Mouse (Mus musculus) intestine, embryonic 14.5 days (tissue): Measurements from ENCODE around the gene Dnm1. TPM values are rescaled to one million over a fixed set of nuclear protein-coding genes. Genes with fewer than 3 reads are reported as not detected.

Experiments used
- ATAC-seq: fragments of 200-750 bp; cut with Nextera tagmentation; replicated peaks from 2 replicates; pipeline ENCODE4 v1.8.0; 2017; ENCODE audit warnings: low read depth, moderate number of reproducible peaks, moderate TSS enrichment, moderate library complexity; ENCODE audit not compliant: low FRiP score, low TSS enrichment
- DNase-seq: peaks from one replicate; pipeline ENCODE4 v3.0.0-alpha.2; 2018; ENCODE audit warnings: low spot score
- H3K27ac ChIP-seq: fragments of 300-500 bp; sonication (generic); 2 replicates; pipeline ENCODE4 v1.5.1; 2014; ENCODE audit warnings: low read depth, mild to moderate bottlenecking, control low read depth
- H3K27me3 ChIP-seq: fragments of 300-500 bp; sonication (generic); replicated peaks from 2 replicates; pipeline ENCODE4 v1.6.1; 2014; ENCODE audit warnings: low read length, control low read depth; ENCODE audit not compliant: control insufficient read depth, insufficient read depth
- H3K36me3 ChIP-seq: fragments of 300-500 bp; sonication (generic); 2 replicates; pipeline ENCODE4 v1.6.1; 2014; ENCODE audit warnings: low read length, control low read depth; ENCODE audit not compliant: control insufficient read depth, insufficient read depth
- H3K4me1 ChIP-seq: fragments of 300-500 bp; sonication (generic); replicated peaks from 2 replicates; pipeline ENCODE4 v1.6.1; 2014; ENCODE audit warnings: low read length, control low read depth, mixed read lengths; ENCODE audit not compliant: control insufficient read depth, insufficient read depth
- H3K4me2 ChIP-seq: fragments of 300-500 bp; sonication (generic); 2 replicates; pipeline ENCODE4 v1.6.1; 2014; ENCODE audit warnings: low read length
- H3K4me3 ChIP-seq: fragments of 300-500 bp; sonication (generic); 2 replicates; pipeline ENCODE4 v1.5.1; 2014; ENCODE audit warnings: low read depth, low read length, control low read depth, mixed read lengths
- H3K9ac ChIP-seq: fragments of 300-500 bp; sonication (generic); 2 replicates; pipeline ENCODE4 v1.6.1; 2014; ENCODE audit warnings: mild to moderate bottlenecking, low read length
- H3K9me3 ChIP-seq: fragments of 300-500 bp; sonication (generic); 2 replicates; pipeline ENCODE4 v1.6.1; 2016; ENCODE audit warnings: low read length, control low read depth; ENCODE audit not compliant: control insufficient read depth
- WGBS: fragments of 180-500 bp; shearing (Covaris S2); extraction: QIAGEN DNeasy Blood & Tissue Kit; methylation state at CpG from one replicate; pipeline ENCODE4 v1.1.7; 2014; 5-methylcytosine and 5-hydroxymethylcytosine counted together
- polyA plus RNA-seq: library from polyadenylated mRNA; unstranded; fragments of >200 nt; fragmentation: Nextera tagmentation; extraction: Ambion mirVana; gene quantifications from 2 replicates; pipeline ENCODE4 v1.2.1, GENCODE M21; 2014

The Dnm1 gene
- polyA plus RNA-seq, 1 experiment from 2014 or later = 22.7 TPM

DNA sequence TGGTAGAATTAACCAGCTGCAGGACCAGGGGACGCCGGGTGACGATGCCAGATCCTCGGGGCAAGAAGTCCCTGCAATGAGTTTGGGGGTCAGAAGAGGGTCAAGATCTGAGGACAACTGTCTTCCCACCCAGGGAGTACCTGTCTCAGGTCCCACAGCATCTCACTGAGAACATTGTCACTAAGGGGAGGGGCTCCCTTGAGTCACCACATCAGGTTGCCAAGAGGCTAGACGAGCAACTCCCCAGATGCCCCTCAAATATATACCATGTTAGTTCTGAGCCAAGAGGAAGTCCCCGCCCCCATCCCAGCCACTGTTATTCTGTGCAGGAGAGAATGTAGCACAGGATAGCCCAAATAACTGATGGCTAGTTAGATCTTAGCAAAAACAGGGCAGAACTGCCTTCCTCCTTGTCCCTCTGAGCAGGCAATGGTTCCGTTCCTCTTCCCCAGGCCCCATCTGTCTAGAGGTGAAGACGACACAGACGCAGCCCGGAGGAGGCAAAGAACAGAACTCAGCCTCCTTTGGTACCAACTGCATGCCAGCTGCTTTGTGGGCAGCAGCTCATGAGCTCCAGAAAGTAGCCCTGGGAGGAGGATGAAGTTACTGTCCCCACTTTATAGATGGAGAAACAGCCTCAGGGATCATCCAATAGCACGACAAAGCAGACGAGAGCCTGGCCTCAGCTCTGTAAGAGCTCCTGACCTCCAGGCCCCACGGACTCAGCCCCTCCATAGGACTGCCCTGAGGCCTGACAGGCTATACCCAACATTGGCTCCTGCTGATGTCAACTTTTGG, 12.1 kb downstream of the Dnm1 start:
- WGBS = 83% methylated on average over 13 of the region's 13 CpGs
- no peak overlapping the region for H3K4me2 ChIP-seq
- H3K9me3 ChIP-seq = no peaks in the 10 kb centered on the region
- no peak for DNase-seq
- H3K36me3 ChIP-seq = peaks cover 20% of the 10 kb centered on the region
- no peaks in the 10 kb centered on the region for H3K4me1 ChIP-seq
- no peak for ATAC-seq
- H3K9ac ChIP-seq = no peak overlapping the region
- H3K27ac ChIP-seq = no peak overlapping the region
- no peaks in the 10 kb centered on the region for H3K27me3 ChIP-seq
- no peak overlapping the region for H3K4me3 ChIP-seq

DNA sequence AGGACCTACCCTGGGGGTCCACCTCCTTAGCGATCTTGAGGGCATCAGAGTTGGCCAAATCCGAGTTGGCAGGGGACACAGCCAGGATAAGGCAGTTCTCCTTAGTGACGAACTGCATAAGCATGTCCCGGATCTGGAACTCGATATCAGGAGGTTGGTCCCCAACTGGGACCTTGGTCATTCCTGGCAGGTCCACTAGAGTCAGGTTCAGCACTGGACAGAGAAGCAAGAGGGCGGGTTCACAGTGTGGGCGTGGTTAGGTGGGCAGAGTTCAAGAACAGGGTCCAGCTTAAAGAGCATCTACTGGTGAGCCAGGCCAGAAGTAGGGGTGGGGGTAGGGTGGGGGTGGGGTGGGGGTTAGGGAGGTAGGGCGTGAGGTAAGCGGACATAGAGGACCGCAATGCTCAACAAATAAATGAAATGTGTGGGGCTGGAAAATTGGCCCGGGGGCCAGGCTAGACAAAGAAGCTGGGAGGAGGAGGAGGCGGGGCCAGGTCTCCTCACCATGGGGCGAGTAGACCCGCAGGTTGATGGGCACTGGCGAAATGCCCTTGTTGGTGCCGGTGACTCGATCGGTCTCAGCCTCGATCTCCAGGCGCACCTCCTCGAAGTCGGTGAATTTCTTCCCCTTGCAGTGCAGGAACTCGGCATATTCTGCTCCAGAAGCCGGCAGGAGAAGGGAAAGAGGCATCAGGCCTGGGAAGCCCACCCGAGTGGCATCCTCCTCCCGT, 13.1 kb downstream of the Dnm1 start:
- H3K27me3 ChIP-seq = no peaks in the 10 kb centered on the region
- WGBS = 49% methylated on average over 26 of the region's 26 CpGs
- no peak for ATAC-seq

DNA sequence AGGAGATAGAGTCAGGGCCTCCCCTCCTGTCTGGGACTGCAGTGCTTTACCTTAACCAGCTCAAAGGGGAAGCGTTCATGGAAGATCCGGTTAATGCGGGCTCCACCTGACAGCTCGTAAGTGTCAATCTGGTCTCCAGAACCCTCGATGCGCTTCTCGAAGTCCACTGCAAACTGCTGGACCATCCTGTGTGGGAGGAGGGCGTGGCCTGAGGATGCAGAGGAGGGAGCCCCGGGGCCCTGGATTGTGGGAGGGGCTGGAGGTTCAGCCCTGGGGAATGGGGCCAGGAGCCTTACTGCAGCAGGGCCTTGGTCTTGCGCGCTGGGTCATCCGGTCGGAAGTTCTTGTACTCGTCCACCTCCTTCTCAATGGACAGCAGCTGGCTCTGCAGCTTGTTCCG, 17.2 kb downstream of the Dnm1 start:
- DNase-seq = no peak
- 50% methylated on average over 15 of the region's 15 CpGs for WGBS
- H3K27ac ChIP-seq = no peak overlapping the region
- ATAC-seq = no peak
- no peak overlapping the region for H3K9ac ChIP-seq
- H3K36me3 ChIP-seq = peaks cover 37% of the 10 kb centered on the region
- no peaks in the 10 kb centered on the region for H3K9me3 ChIP-seq
- no peaks in the 10 kb centered on the region for H3K27me3 ChIP-seq
- H3K4me2 ChIP-seq = no peak overlapping the region
- H3K4me1 ChIP-seq = no peaks in the 10 kb centered on the region
- no peak overlapping the region for H3K4me3 ChIP-seq

More for the DNA sequence above, 13.1 kb downstream of the Dnm1 start:
- H3K9me3 ChIP-seq = no peaks in the 10 kb centered on the region
- H3K4me1 ChIP-seq = no peaks in the 10 kb centered on the region
- H3K4me2 ChIP-seq = no peak overlapping the region
- DNase-seq = no peak
- no peak overlapping the region for H3K9ac ChIP-seq
- H3K36me3 ChIP-seq = peaks cover 29% of the 10 kb centered on the region
- no peak overlapping the region for H3K27ac ChIP-seq
- no peak overlapping the region for H3K4me3 ChIP-seq

DNA sequence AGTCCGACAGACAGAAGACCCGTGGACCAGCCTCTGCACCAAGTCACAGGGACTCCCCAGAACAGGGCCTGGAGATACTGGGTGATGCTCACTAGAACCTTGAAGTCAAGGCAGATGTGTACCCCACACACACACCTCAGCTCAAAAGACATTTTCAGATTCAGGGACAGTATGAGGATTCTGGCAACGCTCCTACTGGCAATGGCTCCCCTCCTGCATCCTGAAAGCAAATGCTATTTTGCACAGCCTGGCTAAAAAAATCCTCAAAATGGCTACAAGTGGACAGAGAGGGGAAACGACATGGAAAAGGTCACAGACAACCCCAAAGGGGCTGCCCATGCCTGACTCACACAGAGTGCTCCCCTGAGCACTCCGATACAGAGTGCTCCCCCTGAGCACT, 21.0 kb downstream of the Dnm1 start:
- WGBS = 83% methylated on average over 5 of the region's 5 CpGs

DNA sequence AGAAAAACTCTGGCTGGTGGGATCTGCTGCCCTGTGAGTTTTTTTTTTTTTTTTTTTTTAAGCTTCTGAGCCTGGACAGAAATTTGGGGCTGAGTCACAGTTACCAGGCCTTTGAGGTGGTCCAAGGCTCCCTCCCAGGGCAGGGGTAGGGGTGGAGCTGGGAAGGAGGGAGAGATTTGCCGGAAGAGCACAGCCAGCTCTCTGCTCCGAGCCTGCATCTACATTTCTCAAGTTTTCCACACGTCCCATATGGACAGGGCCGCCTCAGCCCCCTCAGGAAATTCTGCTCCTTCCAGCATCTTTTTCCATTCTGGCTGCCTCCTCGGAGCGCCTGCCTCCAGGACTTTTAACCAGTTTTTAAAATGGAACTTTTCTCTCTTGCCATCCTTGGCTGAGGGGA, 23.6 kb downstream of the Dnm1 start:
- no peaks in the 10 kb centered on the region for H3K27me3 ChIP-seq
- H3K4me1 ChIP-seq = 0 out of 2 replicates have a peak, but pooled peaks cover 3% of the 10 kb centered on the region
- WGBS = 33% methylated on average over 6 of the region's 6 CpGs
- ATAC-seq (no peak), DNase-seq (no peak)
- no peaks in the 10 kb centered on the region for H3K9me3 ChIP-seq
- H3K27ac ChIP-seq = no peak overlapping the region
- H3K36me3 ChIP-seq = peaks cover 2% of the 10 kb centered on the region; the same call in 1 of the 2 replicates
- no peak overlapping the region for H3K4me2 ChIP-seq
- H3K9ac ChIP-seq = no peak overlapping the region
- H3K4me3 ChIP-seq = no peak overlapping the region

More for the DNA sequence above, 21.0 kb downstream of the Dnm1 start:
- Histone ChIP-seq H3K9me3 (no peaks in the 10 kb centered on the region), H3K4me1 (no peaks in the 10 kb centered on the region), H3K9ac (no peak overlapping the region), H3K27me3 (no peaks in the 10 kb centered on the region), H3K4me2 (no peak overlapping the region), H3K4me3 (no peak overlapping the region), H3K27ac (no peak overlapping the region), H3K36me3 (peaks cover 21% of the 10 kb centered on the region)
- ATAC-seq (no peak), DNase-seq (no peak)

DNA sequence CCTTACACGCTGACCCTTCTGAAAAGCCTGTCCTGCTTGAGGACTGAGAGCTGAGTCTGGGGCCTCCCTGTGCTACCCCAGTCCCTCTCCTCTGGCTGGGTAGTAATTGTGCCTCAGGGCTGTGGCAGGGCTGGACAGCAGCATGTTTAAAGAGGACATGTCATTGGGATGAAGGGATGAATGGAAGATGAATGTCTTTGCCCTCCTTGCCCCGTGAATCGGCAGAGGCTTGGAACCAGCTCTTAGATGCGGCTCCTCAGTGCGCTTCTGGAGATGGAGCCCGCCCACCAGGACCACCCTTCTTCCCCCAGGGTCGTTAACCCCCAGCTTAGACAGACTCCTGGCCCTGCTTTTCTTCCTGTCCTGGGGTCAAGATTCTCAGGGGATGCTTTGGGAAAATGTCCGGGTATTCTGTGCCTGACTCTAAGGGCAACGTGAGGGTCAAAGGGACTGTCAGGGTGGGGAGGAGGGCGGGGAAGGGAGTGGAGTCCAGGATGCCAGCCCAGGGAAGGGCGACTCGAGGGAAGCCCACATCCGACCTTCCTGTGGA, 24.2 kb downstream of the Dnm1 start:
- Histone ChIP-seq H3K4me1 (0 out of 2 replicates have a peak, but pooled peaks cover 3% of the 10 kb centered on the region), H3K9ac (0 out of 2 replicates have a peak overlapping the region, but pooled peaks have one; percentile 10), H3K4me3 (no peak overlapping the region), H3K9me3 (no peaks in the 10 kb centered on the region), H3K27me3 (no peaks in the 10 kb centered on the region), H3K27ac (no peak overlapping the region), H3K4me2 (no peak overlapping the region), H3K36me3 (no peaks in the 10 kb centered on the region)
- no peak for DNase-seq
- no peak for ATAC-seq
- 29% methylated on average over 13 of the region's 13 CpGs for WGBS

DNA sequence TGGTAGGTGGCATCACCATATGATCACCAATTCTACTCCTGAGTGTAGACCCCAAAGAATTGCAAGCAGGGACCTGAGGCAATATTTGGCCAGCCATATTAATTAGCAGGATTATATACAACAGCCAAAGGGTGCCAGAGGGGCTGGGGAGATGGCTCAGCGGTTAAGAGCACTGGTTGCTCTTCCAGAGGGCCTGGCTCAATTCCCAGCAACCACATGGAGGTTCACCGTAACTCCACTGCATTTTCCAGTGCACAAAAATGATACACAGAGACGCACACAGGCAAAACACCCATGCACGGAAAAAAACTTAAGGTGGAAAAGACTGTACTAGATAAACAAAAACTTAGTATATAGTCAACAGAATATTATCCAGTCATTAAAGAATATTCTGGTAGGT, 25.9 kb downstream of the Dnm1 start:
- no peaks in the 10 kb centered on the region for H3K9me3 ChIP-seq
- DNase-seq (no peak), ATAC-seq (no peak)
- no peak overlapping the region for H3K4me3 ChIP-seq
- H3K36me3 ChIP-seq = no peaks in the 10 kb centered on the region
- no peak overlapping the region for H3K9ac ChIP-seq
- no peaks in the 10 kb centered on the region for H3K27me3 ChIP-seq
- no peak overlapping the region for H3K27ac ChIP-seq
- H3K4me1 ChIP-seq = 0 out of 2 replicates have a peak, but pooled peaks cover 3% of the 10 kb centered on the region
- WGBS = 65% methylated on average over 4 of the region's 4 CpGs
- no peak overlapping the region for H3K4me2 ChIP-seq

DNA sequence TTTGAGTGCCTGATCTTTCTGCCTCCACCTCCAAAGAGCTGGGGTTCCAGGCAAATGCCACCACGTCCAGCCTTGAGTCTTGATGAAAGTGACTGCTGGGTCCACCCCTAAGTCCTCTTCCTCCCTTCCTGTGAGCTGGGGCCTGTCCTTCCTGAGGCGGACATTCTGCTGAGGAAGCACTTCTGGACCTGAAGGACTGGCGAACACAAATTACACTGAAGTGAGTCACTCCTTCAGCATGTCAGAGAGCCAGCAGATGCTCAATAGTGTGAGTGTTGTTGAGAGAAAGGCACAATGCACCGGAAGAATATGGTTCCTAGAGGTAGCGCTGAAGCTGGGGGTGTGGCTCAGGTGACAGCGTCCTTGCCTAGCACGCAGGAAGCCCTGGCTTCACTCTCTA, 27.8 kb downstream of the Dnm1 start:
- H3K4me2 ChIP-seq = no peak overlapping the region
- WGBS = 45% methylated on average over 7 of the region's 7 CpGs
- no peaks in the 10 kb centered on the region for H3K9me3 ChIP-seq
- peaks cover 4% of the 10 kb centered on the region; the same call in 1 of the 2 replicates for H3K4me1 ChIP-seq
- no peaks in the 10 kb centered on the region for H3K27me3 ChIP-seq
- no peak for ATAC-seq
- no peak overlapping the region for H3K9ac ChIP-seq
- H3K36me3 ChIP-seq = no peaks in the 10 kb centered on the region
- H3K27ac ChIP-seq = peak overlapping the region; percentile 48; the same call in 1 of the 2 replicates
- no peak overlapping the region for H3K4me3 ChIP-seq
- no peak for DNase-seq
